11 mouse cellular contexts compared by ENCODE assay signal in the genomic region with DNA sequence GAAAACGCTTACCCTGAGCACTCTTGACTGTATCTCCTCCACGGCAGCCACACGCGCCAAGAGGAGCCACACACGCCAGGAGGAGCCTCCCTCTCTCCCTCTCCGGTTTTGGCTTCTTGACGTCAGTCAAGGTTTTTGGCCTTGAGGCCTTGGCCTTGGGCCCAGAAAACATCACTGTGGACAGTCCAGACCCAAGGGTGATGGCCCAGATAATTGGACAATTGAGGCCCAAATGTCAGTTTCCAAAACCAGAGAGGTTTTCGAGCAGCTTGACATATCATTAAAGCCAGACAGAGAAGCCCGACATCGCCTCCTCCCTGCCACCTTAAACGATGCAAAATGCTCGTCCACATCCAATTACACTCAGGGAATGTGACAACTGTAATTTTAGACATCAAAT.
DNase-seq lines count a peak whose midpoint lies in the region; ATAC-seq and TF ChIP-seq lines count a peak whose summit lies in the region.
"Had no signal": no experiment of that assay in that cellular context is flagged by ENCODE, and none has a peak within 500 bp of the region (broad histone marks: within the 10 kb centered on the region; RNA-seq: fewer than 3 reads in every experiment).

No protein-coding gene starts in this region.

- no peak for TF ChIP-seq CTCF in lung, adult 2 months (IDR thresholded peaks at IDR 0.05; ENCODE audit: insufficient read depth, low read length)

- 51% methylated on average over 12 of the region's 12 CpGs for WGBS in forebrain, embryonic 15.5 days
- 85% methylated on average over 12 of the region's 12 CpGs for WGBS in intestine, embryonic 15.5 days
- 75% methylated on average over 12 of the region's 12 CpGs for WGBS in kidney, embryonic 16.5 days
- WGBS in lung, adult 2 months: 73% methylated on average over 12 of the region's 12 CpGs

- H3K4me2 ChIP-seq in forebrain, embryonic 15.5 days (replicated peaks): no peak overlapping the region
- H3K4me2 ChIP-seq in intestine, embryonic 15.5 days (replicated peaks): no peak overlapping the region
- no peak overlapping the region for H3K4me2 ChIP-seq in kidney, embryonic 16.5 days (replicated peaks; ENCODE audit: low read depth, low read length)
- H3K4me2 ChIP-seq: stomach, embryonic 15.5 days had no signal

- DNase-seq in gastrocnemius, adult 18-20 months (ENCODE audit: low spot score): peak; percentile 25
- no peak for DNase-seq in gastrocnemius, postnatal 36 days
- DNase-seq in ovary, postnatal 36 days (ENCODE audit: low spot score): peak; percentile 24
- DNase-seq in ovary, postnatal 10 days (ENCODE audit: low spot score): no peak
- DNase-seq in lung, adult 2 months: no peak
- DNase-seq: kidney, postnatal 14 days; lung, adult 18-20 months had no signal

- no peak overlapping the region for H3K9ac ChIP-seq in forebrain, embryonic 15.5 days (replicated peaks)
- H3K9ac ChIP-seq in intestine, embryonic 15.5 days: no peak overlapping the region
- H3K9ac ChIP-seq in kidney, embryonic 16.5 days (replicated peaks; ENCODE audit: low read length): no peak overlapping the region
- H3K9ac ChIP-seq: stomach, embryonic 15.5 days had no signal

- TF ChIP-seq POLR2A in lung, adult 2 months (IDR thresholded peaks at IDR 0.05; ENCODE audit: borderline replicate concordance, extremely low read depth, low read depth, low read length): no peak

- intact Hi-C loops in gastrocnemius, postnatal 36 days (cut with DNase I): no loop called here

- no peaks in the 10 kb centered on the region for H3K4me1 ChIP-seq in forebrain, embryonic 15.5 days
- H3K4me1 ChIP-seq in intestine, embryonic 15.5 days (replicated peaks): no peaks in the 10 kb centered on the region
- no peaks in the 10 kb centered on the region for H3K4me1 ChIP-seq in kidney, embryonic 16.5 days (ENCODE audit: insufficient read depth, low read length)
- no peaks in the 10 kb centered on the region for H3K4me1 ChIP-seq in lung, adult 2 months (ENCODE audit: control insufficient read depth, insufficient read depth, low read length)
- H3K4me1 ChIP-seq: stomach, embryonic 15.5 days had no signal

- H3K36me3 ChIP-seq in forebrain, embryonic 15.5 days: no peaks in the 10 kb centered on the region
- H3K36me3 ChIP-seq in intestine, embryonic 15.5 days: no peaks in the 10 kb centered on the region
- no peaks in the 10 kb centered on the region for H3K36me3 ChIP-seq in kidney, embryonic 16.5 days (ENCODE audit: insufficient read depth, low read length)
- H3K36me3 ChIP-seq: stomach, embryonic 15.5 days had no signal

- H3K9me3 ChIP-seq in forebrain, embryonic 15.5 days: no peaks in the 10 kb centered on the region
- H3K9me3 ChIP-seq in intestine, embryonic 15.5 days: no peaks in the 10 kb centered on the region
- peaks cover 5% of the 10 kb centered on the region; the same call in 1 of the 2 replicates for H3K9me3 ChIP-seq in kidney, embryonic 16.5 days (ENCODE audit: low read length)
- H3K9me3 ChIP-seq: stomach, embryonic 15.5 days had no signal

- no peak overlapping the region for H3K27ac ChIP-seq in forebrain, embryonic 15.5 days (replicated peaks)
- no peak overlapping the region for H3K27ac ChIP-seq in intestine, embryonic 15.5 days
- no peak overlapping the region for H3K27ac ChIP-seq in kidney, embryonic 16.5 days (ENCODE audit: low read length)
- H3K27ac ChIP-seq: stomach, embryonic 15.5 days had no signal

- H3K27me3 ChIP-seq in forebrain, embryonic 15.5 days: no peaks in the 10 kb centered on the region
- no peaks in the 10 kb centered on the region for H3K27me3 ChIP-seq in intestine, embryonic 15.5 days (replicated peaks)
- H3K27me3 ChIP-seq in kidney, embryonic 16.5 days (ENCODE audit: insufficient read depth, low read length): no peaks in the 10 kb centered on the region
- H3K27me3 ChIP-seq: stomach, embryonic 15.5 days had no signal

- ATAC-seq in forebrain, embryonic 15.5 days (replicated peaks): 0 out of 2 replicates have a peak, but pooled peaks have one; percentile 38
- ATAC-seq in intestine, embryonic 15.5 days: no peak
- ATAC-seq in kidney, embryonic 16.5 days (ENCODE audit: low FRiP score, low TSS enrichment): no peak

- H3K4me3 ChIP-seq in forebrain, embryonic 15.5 days: no peak overlapping the region
- H3K4me3 ChIP-seq in intestine, embryonic 15.5 days (replicated peaks): no peak overlapping the region
- no peak overlapping the region for H3K4me3 ChIP-seq in kidney, embryonic 16.5 days (ENCODE audit: low read length)
- H3K4me3 ChIP-seq in lung, adult 2 months (replicated peaks; ENCODE audit: extremely low read depth, low read depth, low read length): no peak overlapping the region
- H3K4me3 ChIP-seq: stomach, embryonic 15.5 days had no signal

Comparison
In these comparisons a context has a peak if more than half of its experiments do, and no peak if none do; other contexts are left out.
1. DNase-seq: peak in gastrocnemius, adult 18-20 months (single experiment) and ovary, postnatal 36 days (single experiment); none in gastrocnemius, postnatal 36 days (0 of 2), ovary, postnatal 10 days (single experiment) and lung, adult 2 months (single experiment).